Mouse (Mus musculus) adrenal gland, adult 2 months (tissue): ENCODE results near the gene Cdk14. TPM values are rescaled to one million over a fixed set of nuclear protein-coding genes. Genes with fewer than 3 reads are reported as not detected.
A peak's percentile ranks its signal among the peaks of the same experiment; 100 is the strongest.

Experiments used
- DNase-seq: peaks from one replicate; pipeline ENCODE4 v3.0.0; 2021
- polyA plus RNA-seq: library from polyadenylated mRNA; depleted of rRNA; stranded (reverse); fragments of >200 nt; gene quantifications from 2 replicates; pipeline ENCODE4 v1.2.3, GENCODE M21; 2012
- total RNA-seq, 2 experiments: library from RNA; stranded (reverse); gene quantifications; 2 replicates each; pipeline ENCODE4 v1.2.3; 2021

The Cdk14 gene
- total and polyA plus RNA-seq, 3 experiments: 0.74 to 12.3 (median 11.4) TPM

DNA sequence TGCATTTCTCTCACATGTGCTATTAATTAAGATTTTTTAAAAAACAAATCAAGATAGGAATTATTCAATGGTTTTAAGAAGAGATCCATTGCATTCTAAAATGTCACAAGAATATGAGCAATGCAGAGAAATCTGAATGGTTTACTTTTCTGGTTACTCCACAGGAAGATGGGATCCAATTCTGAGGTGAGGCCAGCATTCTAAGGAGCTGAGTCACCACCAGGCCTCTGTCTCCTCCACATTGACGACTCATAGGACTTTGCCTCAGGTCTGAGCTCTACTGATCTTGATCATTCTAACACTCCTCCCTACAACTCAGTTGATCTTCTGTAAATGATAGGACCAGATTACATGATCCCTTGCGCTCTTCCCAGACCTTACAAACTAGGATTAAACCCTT is 239.4 kb downstream of the Cdk14 start:
- no peak for DNase-seq

DNA sequence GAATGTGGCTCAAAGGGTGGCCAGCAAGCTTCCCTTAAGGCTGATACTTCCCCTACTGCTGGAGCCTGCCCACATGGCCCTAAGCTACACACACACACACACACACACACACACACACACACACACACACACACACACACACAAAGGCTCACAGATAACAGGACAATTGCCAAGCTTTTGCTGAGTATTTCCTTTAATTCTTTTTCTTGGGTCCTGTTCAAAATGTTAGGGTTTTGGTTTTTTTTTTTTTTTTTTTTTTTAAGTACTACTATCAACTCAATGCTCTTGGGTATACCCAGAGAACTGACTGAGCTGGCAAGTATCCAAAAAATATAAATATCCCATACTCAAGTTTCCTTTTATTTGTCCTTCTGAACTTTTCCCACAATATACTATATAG is 239.8 kb downstream of the Cdk14 start:
- no peak for DNase-seq

DNA sequence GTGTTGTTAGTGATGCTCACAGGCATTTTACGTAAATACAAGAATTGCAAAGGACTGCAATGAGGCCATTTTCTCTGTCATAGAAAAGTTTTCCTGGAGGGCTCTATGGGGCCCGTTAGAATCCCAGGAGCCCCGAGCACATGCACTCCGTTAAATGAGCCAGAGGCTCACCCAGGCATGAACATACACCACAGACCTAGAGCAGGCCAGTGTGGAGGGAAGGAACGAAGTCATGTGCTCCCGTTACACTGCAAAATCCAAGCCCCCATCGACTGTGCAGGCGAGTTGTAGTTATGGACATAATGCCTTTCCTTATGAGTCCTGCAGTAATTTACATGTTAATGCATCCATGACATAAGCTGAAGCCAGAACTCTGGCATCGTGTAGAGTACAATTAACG is 244.1 kb downstream of the Cdk14 start:
- DNase-seq: no peak

DNA sequence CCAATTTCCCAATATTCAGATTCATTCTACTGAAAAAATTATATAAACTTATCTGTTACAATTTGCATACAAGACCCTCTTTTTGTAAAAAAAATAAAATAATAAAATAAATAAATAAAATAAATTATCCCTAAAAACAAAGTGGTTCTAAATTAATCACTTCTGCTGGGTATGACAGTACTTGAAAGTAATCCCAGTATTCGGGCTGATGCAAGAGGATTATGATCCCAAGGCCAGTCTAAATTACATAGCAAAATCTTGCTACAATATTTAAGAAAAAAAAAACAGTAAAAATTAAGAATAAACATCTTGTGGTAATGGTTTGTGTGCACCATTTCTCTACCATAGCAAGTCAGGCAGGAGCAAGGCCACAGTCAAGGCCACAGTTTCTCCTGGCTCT is 244.5 kb downstream of the Cdk14 start:
- DNase-seq: no peak

DNA sequence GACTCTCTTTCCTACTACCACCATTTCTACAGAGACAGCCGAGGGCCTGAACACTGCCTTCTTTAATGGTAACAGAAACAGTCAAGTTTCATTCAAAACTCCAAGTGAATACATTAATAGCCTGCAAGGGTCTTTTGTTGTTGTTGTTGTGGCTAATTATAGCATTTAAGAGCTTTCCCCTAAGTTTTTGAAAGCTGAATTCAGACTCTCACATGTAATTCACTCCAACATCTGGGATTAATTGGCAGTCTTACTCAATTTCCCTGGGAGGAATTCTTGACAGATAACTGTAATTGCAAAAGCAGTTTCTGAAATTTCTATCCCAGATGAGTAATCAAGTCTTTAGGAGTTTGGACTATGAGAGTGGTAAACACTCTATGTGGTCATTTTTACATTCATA is 245.0 kb downstream of the Cdk14 start:
- no peak for DNase-seq

DNA sequence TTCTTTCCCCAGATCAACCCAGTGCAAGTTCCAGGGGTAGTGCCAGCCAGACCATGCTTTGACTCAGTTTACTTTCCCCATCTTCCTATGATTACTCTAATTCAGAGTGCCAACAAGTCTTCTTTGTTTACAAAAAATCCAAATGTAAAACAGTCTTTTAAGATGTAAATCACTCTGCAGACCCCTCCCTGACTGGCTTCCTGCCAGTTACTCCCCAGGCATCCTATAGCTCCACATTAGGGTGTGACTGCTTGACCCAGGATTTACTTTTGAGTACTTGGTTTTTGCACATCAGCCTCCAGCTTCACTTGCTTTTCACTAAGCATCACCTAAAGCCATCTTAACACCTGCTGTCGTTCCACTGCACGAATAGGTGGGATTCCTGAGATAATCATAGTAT is 254.0 kb downstream of the Cdk14 start:
- no peak for DNase-seq

DNA sequence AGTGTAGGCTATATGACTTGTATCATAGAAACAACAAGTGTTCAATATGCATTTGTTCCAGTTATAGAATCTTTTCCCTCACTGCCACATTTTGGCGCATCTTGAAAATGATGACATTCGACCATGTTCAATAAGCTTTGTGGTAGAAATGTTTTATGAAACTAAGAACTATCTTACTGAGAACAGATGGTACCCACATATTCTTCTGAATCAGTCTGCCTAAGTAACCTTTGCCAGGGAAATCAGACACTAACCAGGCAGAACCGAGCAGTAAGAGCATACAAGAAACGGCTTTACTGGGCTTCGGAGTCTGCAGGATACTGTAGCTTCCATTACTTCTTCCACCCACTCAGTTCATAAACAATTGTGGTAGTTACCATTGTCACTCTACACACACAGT is 255.8 kb downstream of the Cdk14 start:
- no peak for DNase-seq

DNA sequence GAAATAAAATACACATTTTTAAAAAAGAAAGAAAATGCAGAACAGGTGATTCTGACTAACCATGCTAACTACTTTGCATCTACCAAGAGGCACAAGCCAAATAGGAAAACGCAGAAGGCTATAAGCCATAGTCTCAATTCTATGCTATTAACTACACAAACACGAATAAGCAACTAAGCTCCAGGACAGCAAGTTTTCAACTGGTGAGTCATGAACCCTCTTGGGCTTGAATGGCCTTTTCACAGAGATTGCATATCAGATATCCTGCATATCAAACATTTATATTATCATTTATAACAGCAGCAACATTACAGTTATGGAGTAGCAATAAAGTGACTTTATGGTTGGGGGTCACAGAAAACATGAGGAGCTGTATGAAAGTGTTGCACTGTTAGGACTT is 256.3 kb downstream of the Cdk14 start:
- DNase-seq: no peak

DNA sequence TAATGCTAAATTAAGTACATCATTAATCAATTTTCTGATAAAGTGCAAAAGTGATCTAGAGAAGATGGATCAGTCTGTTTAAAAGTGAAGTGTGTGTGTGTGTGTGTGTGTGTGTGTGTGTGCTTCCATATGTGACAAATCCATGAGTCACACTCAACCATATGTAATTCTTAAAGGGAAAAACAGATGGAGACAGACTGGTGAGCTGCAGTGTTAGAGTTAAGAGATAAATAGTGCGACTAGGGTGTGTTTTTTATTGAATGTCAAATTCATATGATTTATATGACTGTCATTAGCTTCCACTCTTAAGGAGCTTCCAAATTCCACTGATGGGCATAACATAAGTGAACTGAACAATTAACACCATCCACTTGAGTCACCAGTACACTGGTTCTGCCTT is 260.6 kb downstream of the Cdk14 start:
- no peak for DNase-seq

DNA sequence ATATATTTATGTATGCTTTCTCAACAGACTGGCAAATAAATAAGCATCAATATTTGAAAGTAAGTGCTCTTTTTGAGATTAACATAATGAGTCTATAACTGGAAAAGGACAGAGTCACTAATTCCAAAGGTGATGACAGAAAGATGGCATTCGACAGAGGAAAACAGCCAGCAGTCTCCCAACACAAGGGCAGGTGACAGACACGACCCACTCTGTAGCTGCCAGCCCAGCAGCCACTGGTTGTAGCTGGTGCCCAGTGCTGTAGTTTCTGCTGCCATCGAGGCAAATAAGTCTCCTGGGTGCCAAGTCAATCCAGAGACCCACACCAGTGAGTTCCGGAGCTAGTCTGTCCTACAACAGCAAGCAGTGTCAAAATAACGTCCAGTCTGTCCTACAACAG is 280.3 kb downstream of the Cdk14 start:
- no peak for DNase-seq

DNA sequence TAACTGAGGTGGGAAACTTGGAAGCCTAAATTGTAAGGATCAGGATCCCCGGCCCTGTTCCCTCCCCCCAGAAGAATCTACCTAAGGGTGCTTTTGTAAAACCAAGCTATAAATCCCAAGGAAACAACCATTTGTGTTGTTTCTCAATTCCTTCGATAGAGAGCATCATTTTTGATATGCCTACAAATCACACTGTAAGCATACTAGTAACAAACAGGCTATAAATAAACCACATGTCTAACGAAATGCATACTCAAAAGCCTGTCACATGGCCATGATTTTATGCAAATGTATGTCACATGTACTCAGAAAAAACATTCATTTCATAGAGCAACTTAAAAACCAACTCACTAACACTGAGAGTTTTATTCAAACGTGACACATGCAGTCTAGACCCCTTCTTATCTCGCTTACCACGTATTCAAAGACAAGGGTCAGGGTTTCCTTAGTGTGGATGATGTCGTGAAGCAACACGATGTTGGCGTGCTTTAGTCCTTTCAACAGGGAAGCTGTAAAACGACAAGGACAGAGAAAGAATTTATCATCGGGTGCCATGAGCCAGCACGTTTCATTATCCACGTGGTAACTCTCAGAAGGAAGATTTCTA is 285.1 kb downstream of the Cdk14 start:
- peak; percentile 6 for DNase-seq

DNA sequence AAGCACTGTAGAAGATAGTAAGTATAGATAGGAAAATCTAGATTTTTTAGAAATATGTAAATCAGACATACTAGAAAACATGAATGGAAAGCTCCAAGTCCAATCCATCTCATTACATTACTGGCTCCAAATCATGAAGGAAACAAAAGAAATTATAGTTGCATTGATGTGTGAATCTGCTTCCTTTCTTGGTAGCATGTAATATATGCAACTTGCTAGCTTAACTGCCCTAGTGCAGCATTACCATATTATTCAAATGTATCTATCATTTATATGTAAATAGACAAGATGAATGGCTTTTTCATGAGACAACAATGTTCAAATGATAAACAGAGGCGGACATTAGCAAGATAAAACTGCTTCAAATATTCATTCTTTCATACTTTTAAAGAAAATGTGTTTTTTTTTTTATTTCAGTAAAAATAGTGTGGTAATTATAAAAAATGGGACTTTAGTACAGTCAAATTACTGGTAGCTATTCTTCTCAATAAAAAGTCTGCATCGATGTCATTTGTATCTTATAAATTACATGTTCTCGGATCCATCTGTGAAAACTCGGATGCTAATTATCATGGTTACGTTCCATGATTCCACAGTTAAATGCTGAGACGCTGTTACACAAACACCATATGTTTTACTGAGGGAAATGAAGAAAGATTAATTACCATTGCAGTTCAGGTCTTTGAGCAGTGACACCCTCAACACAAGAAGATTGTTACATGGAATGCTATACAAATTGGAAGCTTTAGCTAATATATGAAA is 285.8 kb downstream of the Cdk14 start:
- no peak for DNase-seq

DNA sequence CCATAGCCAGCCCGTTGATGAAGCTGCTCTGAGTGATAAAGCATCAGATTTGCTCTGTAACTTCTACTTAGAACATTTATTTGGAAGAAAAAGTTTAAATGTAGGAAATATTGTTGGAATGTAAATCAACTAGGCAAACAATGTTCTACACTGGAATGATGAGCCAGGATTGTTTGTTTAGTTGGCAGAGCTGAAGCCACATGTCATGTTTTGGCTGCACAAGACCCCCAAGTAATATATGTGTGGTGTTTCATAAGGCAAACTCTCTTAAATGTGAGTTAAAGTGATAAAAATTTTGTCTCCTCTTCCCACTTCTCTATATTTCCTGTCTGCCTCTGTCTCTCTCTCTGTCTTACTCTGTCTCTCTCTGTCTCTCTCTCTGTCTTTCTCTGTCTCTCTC is 291.3 kb downstream of the Cdk14 start:
- no peak for DNase-seq

DNA sequence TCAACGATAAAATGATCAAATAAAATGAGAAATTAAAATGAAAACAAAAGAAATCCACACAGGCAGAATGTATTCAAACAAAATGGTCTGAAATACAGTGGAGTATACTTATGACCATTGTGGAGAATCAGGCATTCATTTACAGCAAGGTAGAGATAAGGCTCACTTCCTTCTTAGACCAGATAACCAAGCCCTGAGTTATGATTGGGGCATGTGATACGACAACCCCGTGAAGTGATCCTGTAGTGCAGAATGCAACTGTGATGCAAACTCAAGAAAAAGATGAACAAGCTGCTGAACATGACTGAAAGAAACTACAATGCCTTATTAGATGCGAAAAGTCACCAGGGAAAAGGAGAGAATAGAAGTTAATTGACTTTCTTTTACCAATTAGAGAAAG is 295.5 kb downstream of the Cdk14 start:
- no peak for DNase-seq

DNA sequence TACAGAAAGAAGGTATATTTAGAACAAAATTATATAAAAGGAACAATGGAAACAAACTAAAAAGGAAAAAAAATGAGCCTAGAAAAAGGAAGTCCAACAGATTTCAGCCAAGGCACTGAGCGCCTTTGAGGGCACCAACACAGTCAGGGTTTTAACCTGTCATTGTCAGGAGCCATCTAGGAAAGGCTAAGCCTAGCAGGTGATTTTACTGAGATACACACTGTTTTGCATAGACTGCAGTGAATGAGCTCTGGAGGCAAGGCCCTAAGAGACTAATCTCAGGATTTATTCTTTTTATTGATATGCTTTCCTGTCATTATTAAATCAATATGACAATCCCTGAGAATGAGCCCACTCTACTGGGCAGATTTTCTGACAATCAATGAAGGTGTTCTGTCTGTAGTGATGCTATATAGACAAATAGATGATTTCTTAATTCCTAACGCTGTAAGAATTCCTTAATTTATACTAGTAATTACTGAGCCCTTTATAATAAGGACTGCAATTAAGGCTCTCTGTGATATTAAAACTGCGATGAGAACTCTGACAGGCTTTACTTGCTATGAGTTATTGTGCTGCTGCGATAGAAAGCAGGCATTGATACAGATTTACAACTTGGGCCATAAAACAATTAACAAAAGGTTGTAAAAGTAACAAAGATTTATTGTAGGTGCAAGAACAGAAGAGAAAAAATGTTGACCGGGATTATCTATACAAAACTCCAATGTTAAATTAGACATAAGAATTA is 303.2 kb downstream of the Cdk14 start:
- DNase-seq: no peak

DNA sequence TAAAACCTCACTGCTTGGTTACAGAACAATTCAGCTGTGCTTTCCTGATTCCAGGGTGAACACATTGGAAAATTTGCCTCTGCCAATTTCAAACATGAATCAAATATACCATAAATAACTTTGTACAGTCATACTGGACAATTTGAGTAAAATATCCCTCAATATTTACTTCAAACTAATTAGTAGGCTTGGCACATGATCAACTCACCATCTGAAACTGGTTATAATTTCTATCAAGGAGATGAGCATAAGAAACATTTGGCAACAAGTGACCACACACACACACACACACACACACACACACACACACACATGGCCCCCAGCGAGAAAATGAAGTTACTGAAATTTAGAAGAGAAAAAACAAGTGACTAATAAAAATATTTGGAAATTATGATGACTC is 304.6 kb downstream of the Cdk14 start:
- DNase-seq: no peak

DNA sequence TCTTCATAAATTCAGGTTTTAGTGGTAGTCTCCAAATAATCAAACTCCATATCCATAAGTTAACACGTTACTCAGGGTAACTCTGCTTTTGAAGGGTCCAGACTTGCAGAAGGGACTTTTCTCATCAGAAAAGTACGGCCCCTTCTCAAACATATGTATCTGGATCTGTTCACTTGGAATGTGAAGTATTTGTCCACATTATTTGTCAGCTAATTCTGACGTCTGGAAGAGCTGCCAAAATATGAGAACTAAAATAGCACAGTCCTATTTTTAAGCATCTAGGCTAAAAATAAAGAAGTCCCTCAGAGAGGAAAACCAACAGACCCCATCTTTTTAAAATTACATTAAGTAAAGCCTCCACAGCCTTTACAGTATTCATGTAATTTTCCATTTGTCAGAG is 310.5 kb downstream of the Cdk14 start:
- DNase-seq: no peak

DNA sequence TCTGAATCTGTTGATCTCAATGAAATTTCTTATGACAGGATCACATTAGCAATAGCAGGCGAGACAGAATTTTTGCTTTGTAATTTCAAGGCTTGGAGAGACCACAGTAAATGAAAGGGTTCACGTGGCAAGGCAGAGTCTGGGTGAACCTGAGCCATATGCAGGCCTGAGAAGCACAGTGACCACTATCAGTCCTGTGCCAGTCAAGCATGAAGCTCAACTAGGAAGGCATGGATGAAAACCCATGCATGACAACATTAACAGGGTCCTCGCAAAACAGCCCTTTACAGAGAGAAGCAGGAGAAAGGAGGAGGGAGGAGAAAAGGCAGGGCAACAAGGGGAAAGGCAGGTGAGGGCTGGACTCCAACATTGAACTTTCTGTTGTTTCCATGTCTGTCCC is 311.1 kb downstream of the Cdk14 start:
- no peak for DNase-seq

DNA sequence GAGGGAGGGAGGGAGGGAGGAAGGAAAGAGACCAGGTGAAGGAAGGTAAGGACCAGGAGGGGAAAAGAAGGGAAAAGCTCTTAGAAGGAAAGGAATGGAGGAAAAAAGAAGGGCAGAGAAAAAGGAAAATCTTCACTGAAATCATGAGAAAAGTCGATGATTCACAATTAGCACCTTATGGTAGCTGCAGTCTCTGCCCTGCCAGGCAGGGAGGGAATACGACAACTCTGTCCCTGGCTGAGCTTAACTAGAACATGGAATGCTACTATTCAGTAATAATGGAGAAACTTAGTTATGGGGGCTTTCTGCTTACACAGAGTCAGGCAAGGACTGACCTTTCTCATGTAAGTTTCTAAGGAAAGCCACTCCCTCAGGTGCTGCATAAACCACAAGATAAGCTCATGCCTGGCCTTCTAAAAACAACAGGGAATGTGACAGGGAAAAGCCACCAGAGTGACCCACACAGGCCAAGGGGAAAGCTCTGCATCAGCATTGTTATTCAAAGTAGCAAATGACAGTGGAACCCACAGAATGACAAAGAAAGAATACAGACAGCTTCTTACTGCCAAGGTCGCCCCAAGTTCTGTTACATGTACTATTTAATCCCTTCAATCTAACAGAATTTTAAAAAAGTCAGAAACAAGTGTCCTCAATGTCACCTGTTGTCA is 323.7 kb downstream of the Cdk14 start:
- DNase-seq: no peak

DNA sequence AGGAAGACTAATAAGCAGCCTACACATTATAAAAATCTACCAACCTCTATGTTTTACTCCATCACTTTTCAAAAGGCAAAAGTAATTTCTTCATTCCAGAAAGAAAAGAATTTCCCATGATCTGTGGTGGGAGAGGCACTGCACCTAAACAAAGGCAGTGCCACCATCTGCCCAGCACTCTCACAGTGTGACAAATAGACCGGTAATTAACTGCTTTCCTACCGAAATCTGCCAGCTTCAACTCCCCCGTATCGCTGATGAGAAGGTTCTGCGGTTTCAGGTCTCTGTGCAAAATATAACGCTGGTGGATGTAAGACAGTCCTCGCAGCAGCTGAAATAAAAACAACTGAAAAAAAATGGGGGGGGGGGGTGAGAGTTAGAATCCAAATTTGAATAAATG is 327.4 kb downstream of the Cdk14 start:
- DNase-seq: no peak

DNA sequence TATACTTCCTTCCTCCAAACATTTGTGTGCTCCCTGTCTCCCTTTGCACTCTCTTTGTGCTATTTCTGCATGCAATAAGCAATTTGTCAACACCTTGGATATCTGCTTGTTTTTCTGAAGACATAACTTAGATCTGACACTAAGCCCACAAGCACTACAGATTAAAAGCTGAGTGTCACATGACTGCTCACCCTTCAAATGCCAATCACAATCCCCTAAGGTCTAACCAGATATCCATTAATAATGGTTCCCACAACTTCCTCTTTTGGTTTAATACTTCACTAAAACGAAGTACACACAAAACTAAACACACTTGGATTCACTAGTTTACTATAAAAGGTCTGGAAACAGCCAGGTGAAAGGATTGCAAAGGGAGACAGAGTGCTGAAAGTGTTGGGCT is 348.6 kb downstream of the Cdk14 start:
- no peak for DNase-seq

DNA sequence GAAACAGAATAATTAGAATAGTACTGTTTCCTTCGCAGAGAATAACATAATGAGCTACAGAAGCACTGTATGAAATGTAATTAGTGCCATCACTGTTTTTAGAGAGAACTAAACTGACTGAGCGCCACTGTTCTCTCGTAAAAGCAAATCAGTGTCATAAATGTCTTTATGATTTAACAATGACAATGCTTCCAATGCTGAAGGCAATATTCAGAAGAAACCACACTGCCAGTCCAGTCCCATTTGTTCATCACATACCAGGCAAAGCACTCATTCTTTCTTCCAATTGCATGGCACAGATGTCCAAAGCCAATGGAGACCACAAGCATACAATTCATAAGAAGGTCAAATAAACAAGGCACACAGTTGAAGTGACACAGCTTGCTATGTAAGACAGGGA is 355.4 kb downstream of the Cdk14 start:
- no peak for DNase-seq
